Mouse (Mus musculus) midbrain, postnatal 0 days (tissue): ENCODE measurements at regions not wholly inside any gene's neighbourhood (a gene's known extent, or its start where the extent isn't known, plus 50 kb on each side); places are given as distances from the start of the nearest gene placed in this dataset.

ENCODE experiments used
- ATAC-seq: fragments of 200-750 bp; cut with Nextera tagmentation; 2 replicates; pipeline ENCODE4 v1.8.0; 2017; ENCODE audit warnings: moderate number of reproducible peaks, mild to moderate bottlenecking, moderate TSS enrichment, moderate library complexity; ENCODE audit not compliant: low FRiP score
- DNase-seq: peaks from one replicate; pipeline ENCODE4 v3.0.0-alpha.2; 2015; ENCODE audit warnings: low spot score
- H3K27ac ChIP-seq: fragments of 300-500 bp; sonication (generic); 2 replicates; pipeline ENCODE4 v1.5.1; 2014; ENCODE audit warnings: low read depth, mild to moderate bottlenecking, low read length, mixed read lengths
- H3K27me3 ChIP-seq: fragments of 300-500 bp; sonication (generic); 2 replicates; pipeline ENCODE4 v1.6.1; 2014; ENCODE audit warnings: low read length, control low read depth, mixed read lengths; ENCODE audit not compliant: insufficient read depth
- H3K36me3 ChIP-seq: fragments of 300-500 bp; sonication (generic); 2 replicates; pipeline ENCODE4 v1.6.1; 2014; ENCODE audit warnings: low read length, control low read depth, mixed read lengths; ENCODE audit not compliant: insufficient read depth
- H3K4me1 ChIP-seq: fragments of 300-500 bp; sonication (generic); 2 replicates; pipeline ENCODE4 v1.6.1; 2014; ENCODE audit warnings: mild to moderate bottlenecking, control low read depth, antibody characterized with exemption, low read length, mixed read lengths; ENCODE audit not compliant: insufficient read depth
- H3K4me2 ChIP-seq: fragments of 300-500 bp; sonication (generic); 2 replicates; pipeline ENCODE4 v1.6.1; 2014; ENCODE audit warnings: low read depth, mild to moderate bottlenecking, low read length, mixed read lengths; ENCODE audit not compliant: poor library complexity, severe bottlenecking
- H3K4me3 ChIP-seq: fragments of 300-500 bp; sonication (generic); 2 replicates; pipeline ENCODE4 v1.5.1; 2014; ENCODE audit warnings: low read depth, mild to moderate bottlenecking, low read length, moderate library complexity
- H3K9ac ChIP-seq: fragments of 300-500 bp; sonication (generic); replicated peaks from 2 replicates; pipeline ENCODE4 v1.6.1; 2014; ENCODE audit warnings: mild to moderate bottlenecking, low read length, moderate library complexity, mixed read lengths; ENCODE audit not compliant: poor library complexity, severe bottlenecking
- H3K9me3 ChIP-seq: fragments of 300-500 bp; sonication (generic); 2 replicates; pipeline ENCODE4 v1.6.1; 2016; ENCODE audit warnings: low read length, control low read depth
- CTCF ChIP-seq: IDR thresholded peaks from 2 replicates; pipeline ENCODE4 v1.5.1; 2016; ENCODE audit warnings: antibody characterized with exemption, mild to moderate bottlenecking

DNA sequence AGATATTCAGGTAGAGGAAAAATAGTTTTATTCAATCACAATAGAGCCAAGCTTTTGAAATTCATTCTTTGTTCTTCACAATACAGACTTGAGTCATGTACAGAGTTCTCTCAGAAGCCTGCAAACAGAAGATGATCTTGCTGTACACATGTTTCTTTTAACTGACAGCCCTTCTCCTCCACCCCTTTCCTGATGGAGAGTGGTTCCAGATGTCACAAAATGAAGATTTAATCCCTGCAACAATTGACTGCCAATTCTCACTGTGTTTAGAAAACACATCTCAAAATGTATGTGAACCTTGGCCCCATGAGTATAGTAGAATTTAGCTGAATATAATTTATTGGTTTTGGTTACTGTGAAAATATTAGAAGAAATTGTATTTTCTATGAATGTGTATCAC is 596.6 kb upstream of the Ncam2 start:
- Histone ChIP-seq H3K4me1 (no peaks in the 10 kb centered on the region), H3K27me3 (no peaks in the 10 kb centered on the region), H3K4me2 (no peak overlapping the region), H3K27ac (no peak overlapping the region), H3K9ac (no peak overlapping the region), H3K36me3 (no peaks in the 10 kb centered on the region), H3K4me3 (no peak overlapping the region), H3K9me3 (no peaks in the 10 kb centered on the region)
- DNase-seq: no peak
- ATAC-seq: no peak
- no peak for TF ChIP-seq CTCF
